Mouse (Mus musculus): Measurements from ENCODE around the gene Snrnp25.
"Not testable (repeated sequence)": the region's sequence is repeated elsewhere in the genome, so short reads cannot be mapped to it uniquely, and the experiment has no call there.

Snrnp25 gene

DNA sequence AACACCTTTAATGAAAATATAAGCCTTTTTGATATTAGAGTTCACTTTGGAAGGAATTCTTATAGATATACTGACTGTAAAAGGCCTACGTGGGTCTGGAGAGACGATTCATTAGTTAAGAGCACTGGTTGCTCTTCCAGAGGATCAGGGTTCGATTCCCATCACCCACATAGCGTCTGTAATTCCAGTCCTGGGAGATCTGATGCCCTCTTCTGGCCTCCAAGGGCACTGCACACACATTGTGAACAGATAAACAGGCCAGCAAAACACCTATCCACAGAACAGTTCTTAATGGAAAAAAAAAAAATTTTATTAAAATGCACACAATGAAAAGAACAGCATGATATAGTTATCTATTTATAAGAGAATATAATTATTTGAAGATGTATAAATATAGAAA, 18.0 kb upstream of the Snrnp25 start:
- Histone ChIP-seq H3K27me3 (ENCODE audit: control insufficient read depth, insufficient read depth, low read length, poor library complexity, severe bottlenecking) (no peaks in the 10 kb centered on the region), H3K36me3 (ENCODE audit: control insufficient read depth, insufficient read depth, low read length, poor library complexity, severe bottlenecking) (no peaks in the 10 kb centered on the region; the same call in 1 of the 2 replicates)
- DNase-seq (ENCODE audit: low read depth, low spot score) = no peak

DNA sequence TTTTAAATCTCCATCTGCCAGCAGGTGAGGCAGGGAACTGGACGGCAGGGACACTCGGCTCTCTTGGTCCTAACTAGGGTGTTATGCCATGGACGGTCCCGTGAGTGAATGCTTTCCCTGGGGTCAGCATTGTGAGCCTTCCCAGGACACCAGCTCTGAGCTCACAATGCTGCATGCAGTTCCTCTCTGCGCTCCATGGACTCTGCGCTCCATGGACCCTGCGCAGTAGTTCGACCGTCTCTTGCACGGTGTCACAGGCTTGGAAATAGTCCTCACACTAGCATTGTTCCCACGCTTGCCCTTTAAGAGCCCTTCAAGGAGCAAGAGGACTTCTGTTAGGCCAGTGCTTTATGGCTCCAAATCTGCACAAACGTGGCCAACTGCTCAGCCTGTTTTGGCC, 16.3 kb upstream of the Snrnp25 start:
- H3K36me3 ChIP-seq (ENCODE audit: control insufficient read depth, insufficient read depth, low read length, poor library complexity, severe bottlenecking) = no peaks in the 10 kb centered on the region; the same call in 1 of the 2 replicates
- no peak for DNase-seq (ENCODE audit: low read depth, low spot score)
- H3K27me3 ChIP-seq (ENCODE audit: control insufficient read depth, insufficient read depth, low read length, poor library complexity, severe bottlenecking) = no peaks in the 10 kb centered on the region

DNA sequence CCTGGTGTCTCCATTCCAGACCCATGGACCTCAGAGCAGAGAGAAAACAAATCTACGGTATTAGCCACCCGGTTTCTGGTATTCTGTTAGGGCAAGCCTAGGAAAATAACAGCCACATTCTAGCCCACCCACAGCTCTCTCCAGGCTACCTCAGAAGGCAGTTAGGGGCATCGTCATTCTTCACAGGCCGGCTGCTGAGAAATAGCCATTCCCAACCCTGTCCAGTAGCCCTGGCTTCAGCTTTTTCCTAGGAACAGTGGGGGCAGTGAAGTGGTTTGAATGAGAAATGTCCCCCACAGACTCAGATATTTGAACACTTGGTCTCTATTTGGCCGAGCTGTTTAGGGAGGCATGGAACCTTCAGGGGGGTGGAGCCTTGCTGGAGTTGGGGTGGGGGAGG, 15.8 kb upstream of the Snrnp25 start:
- no peaks in the 10 kb centered on the region for H3K27me3 ChIP-seq (ENCODE audit: control insufficient read depth, insufficient read depth, low read length, poor library complexity, severe bottlenecking)
- no peak for DNase-seq (ENCODE audit: low read depth, low spot score)
- no peaks in the 10 kb centered on the region; the same call in 1 of the 2 replicates for H3K36me3 ChIP-seq (ENCODE audit: control insufficient read depth, insufficient read depth, low read length, poor library complexity, severe bottlenecking)

DNA sequence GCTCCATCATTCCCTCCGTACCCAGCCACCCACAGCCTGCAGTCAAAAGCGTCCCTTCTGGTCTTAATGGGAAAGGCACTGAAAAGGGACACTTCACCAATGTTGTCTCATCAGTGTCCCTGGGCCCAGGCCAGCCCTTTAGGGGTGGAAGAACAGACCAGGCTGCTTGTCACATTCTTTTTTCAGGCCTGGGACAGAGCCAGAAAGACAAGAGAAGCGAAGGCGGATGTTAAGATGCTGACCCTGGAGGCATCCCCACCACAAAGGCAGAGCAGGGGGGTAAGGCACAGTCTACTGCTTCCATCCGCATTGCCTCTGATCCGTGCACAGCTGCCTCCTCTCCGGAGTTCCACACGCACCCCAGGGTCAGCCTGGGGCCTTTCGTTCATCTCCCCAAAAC, 15.1 kb upstream of the Snrnp25 start:
- no peak for DNase-seq (ENCODE audit: low read depth, low spot score)

DNA sequence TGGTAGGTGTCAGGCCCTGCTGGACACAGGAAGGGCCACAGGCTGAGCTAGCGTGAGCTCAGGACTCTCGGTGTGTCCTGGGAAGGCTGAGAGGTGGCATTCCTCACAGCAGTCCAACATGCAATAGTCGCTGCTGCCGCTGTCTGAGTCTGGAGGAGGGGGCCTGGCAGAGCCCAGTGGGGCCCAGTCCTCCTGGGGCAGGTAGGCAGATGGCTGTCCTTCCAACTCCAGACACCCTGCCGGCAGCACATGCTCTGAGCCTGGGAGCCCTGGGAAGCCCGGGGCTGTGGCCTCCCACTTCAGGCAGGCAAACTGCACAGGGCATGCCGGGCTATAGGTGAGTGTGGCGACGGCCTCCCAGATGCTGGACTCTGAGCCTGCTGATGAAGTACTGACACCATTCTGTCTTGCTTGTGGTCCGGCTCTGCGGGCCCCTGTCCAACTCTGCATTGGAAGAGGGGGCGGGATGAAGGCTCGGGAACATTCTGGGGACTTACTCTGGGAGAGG, 14.6 kb upstream of the Snrnp25 start:
- H3K36me3 ChIP-seq (ENCODE audit: control insufficient read depth, insufficient read depth, low read length, poor library complexity, severe bottlenecking) = no peaks in the 10 kb centered on the region; the same call in 1 of the 2 replicates
- no peak for DNase-seq (ENCODE audit: low read depth, low spot score)
- H3K27me3 ChIP-seq (ENCODE audit: control insufficient read depth, insufficient read depth, low read length, poor library complexity, severe bottlenecking) = no peaks in the 10 kb centered on the region

More for the DNA sequence above, 15.1 kb upstream of the Snrnp25 start:
- Histone ChIP-seq H3K27me3 (ENCODE audit: control insufficient read depth, insufficient read depth, low read length, poor library complexity, severe bottlenecking) (no peaks in the 10 kb centered on the region), H3K36me3 (ENCODE audit: control insufficient read depth, insufficient read depth, low read length, poor library complexity, severe bottlenecking) (no peaks in the 10 kb centered on the region; the same call in 1 of the 2 replicates)

DNA sequence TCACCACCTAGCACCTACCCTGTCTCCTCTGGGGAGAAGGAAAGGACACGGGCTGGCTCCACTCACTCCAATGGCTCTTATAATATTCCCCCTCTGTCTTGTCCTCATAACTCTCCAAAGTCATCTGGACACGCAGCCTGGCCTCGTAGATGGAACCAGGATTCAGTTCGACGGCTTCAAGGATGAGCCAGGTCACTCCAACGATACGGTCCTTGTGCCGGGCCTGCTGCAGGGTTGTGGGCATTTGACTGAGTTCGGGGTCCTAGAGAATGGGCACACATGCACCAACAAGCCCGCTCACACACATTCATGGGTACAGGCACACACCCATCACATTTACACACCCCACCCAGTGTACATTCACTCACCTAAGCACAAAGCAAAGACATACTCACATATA, 12.1 kb upstream of the Snrnp25 start:
- Histone ChIP-seq H3K36me3 (ENCODE audit: control insufficient read depth, insufficient read depth, low read length, poor library complexity, severe bottlenecking) (no peaks in the 10 kb centered on the region; the same call in 1 of the 2 replicates), H3K27me3 (ENCODE audit: control insufficient read depth, insufficient read depth, low read length, poor library complexity, severe bottlenecking) (no peaks in the 10 kb centered on the region)
- no peak for DNase-seq (ENCODE audit: low read depth, low spot score)

DNA sequence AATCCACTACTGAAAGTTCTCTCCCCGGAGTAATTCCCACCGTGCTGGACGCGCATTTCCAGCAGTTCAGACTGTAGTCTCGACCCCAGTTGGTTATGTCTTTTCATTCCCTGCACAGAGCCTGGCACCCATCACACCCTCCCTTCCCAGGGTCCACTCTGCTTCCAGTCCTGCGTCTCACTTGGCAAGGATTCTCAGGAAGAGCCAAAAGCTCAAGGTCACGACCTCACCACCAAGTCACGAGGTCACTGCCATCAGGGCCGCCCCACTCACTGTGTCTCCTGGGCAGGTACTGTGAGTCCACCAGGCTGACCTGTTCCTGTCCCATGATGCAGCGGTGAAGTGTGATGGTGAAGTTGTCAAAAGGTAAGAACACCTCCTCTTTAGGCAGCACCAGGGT, 11.1 kb upstream of the Snrnp25 start:
- Histone ChIP-seq H3K36me3 (ENCODE audit: control insufficient read depth, insufficient read depth, low read length, poor library complexity, severe bottlenecking) (no peaks in the 10 kb centered on the region; the same call in 1 of the 2 replicates), H3K27me3 (ENCODE audit: control insufficient read depth, insufficient read depth, low read length, poor library complexity, severe bottlenecking) (no peaks in the 10 kb centered on the region)
- DNase-seq (ENCODE audit: low read depth, low spot score) = no peak

DNA sequence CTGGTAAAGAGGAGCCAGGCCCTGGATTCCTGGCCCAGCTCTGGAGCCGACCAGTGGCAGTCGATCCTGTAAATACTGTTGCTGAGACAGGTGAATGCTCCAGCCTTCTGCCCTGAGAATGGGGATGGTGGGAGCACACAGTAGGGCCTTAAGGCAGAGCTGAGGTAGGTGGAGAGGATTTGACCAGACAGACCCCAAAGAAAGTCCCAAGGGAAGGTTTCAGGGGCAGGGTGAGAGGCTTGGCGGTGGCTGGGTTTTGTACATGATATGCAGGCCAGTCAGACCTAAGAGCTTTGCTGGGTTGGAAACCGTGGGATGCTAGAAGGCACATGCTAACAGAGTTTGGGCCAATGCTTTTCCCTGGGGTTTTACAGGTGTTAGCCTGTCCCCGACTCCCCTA, 10.6 kb upstream of the Snrnp25 start:
- H3K27me3 ChIP-seq (ENCODE audit: control insufficient read depth, insufficient read depth, low read length, poor library complexity, severe bottlenecking) = no peaks in the 10 kb centered on the region
- DNase-seq (ENCODE audit: low read depth, low spot score) = no peak
- H3K36me3 ChIP-seq (ENCODE audit: control insufficient read depth, insufficient read depth, low read length, poor library complexity, severe bottlenecking) = no peaks in the 10 kb centered on the region; the same call in 1 of the 2 replicates

DNA sequence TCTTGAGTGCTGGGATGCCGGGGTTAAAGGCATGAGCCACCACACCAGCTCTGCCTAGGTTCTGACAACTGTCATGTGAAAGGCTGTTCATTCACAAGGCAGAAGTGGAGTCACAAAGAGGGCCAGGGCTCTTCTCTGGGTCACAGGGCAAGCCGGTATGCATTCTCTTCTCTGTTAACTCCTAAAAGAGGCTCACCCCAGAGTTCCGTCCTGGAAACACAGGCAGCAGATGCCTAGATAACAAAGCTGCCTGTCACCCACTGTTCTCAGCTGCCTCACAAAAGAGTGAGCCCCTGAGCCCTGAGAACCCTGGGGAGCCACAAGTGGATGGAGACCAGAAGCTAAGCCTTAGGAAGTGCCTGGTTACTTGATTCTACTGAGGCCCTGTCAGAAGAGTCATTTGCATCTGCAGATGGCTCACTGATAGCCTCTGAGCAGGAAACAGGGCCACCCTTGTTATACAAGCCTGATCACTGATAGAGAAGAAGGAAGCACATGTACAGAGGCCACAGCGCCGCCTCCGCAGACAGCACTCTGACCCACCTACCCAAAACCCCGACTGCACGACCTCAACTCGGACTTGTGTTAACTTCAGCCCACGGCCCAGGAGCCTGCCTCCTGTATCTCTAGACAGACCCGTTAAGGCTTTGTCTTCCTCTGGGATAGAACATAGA, 9.2 kb upstream of the Snrnp25 start:
- H3K36me3 ChIP-seq (ENCODE audit: control insufficient read depth, insufficient read depth, low read length, poor library complexity, severe bottlenecking) = no peaks in the 10 kb centered on the region
- DNase-seq (ENCODE audit: low read depth, low spot score) = peak; percentile 40
- no peaks in the 10 kb centered on the region for H3K27me3 ChIP-seq (ENCODE audit: control insufficient read depth, insufficient read depth, low read length, poor library complexity, severe bottlenecking)

DNA sequence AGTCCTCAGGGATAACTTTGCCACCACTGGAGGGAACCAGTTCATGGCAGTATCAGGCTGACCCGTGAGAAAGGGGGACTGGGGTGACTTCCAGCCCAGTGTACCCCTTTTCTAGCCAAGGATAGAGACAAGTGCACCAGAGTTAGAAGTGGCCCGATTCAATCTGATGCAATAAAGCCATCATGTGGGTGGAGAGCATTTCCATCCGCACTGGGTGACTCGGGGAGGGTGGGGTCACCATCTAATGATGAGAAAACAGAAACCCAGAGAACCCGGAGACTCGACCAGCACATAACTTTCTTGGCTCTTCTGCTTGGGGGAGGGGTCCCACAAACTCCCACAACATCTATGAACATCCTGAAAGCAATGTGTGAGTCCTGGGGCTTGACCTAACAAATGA, 8.5 kb upstream of the Snrnp25 start:
- Histone ChIP-seq H3K27me3 (ENCODE audit: control insufficient read depth, insufficient read depth, low read length, poor library complexity, severe bottlenecking) (no peaks in the 10 kb centered on the region), H3K36me3 (ENCODE audit: control insufficient read depth, insufficient read depth, low read length, poor library complexity, severe bottlenecking) (no peaks in the 10 kb centered on the region)
- no peak for DNase-seq (ENCODE audit: low read depth, low spot score)

DNA sequence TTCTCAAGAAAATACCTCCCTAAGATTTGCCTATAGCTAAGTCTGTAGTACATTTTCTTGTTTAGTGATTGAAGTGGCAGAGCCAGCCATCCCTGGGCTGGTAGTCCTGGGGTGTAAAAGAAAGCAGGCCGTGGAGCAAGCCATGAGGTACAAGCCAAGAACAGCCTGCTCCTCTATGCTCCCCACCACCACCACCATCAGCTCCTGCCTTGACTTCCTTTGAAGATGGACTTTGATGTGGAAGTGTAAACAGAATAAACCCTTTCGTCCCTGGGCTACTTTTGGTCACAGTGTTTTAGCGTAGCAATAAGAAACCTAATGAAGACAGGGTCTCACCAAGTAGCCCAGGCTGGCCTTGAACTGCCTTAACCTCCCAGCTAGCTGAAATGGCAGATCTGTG, 7.4 kb upstream of the Snrnp25 start:
- DNase-seq (ENCODE audit: low read depth, low spot score) = no peak
- no peaks in the 10 kb centered on the region for H3K36me3 ChIP-seq (ENCODE audit: control insufficient read depth, insufficient read depth, low read length, poor library complexity, severe bottlenecking)

DNA sequence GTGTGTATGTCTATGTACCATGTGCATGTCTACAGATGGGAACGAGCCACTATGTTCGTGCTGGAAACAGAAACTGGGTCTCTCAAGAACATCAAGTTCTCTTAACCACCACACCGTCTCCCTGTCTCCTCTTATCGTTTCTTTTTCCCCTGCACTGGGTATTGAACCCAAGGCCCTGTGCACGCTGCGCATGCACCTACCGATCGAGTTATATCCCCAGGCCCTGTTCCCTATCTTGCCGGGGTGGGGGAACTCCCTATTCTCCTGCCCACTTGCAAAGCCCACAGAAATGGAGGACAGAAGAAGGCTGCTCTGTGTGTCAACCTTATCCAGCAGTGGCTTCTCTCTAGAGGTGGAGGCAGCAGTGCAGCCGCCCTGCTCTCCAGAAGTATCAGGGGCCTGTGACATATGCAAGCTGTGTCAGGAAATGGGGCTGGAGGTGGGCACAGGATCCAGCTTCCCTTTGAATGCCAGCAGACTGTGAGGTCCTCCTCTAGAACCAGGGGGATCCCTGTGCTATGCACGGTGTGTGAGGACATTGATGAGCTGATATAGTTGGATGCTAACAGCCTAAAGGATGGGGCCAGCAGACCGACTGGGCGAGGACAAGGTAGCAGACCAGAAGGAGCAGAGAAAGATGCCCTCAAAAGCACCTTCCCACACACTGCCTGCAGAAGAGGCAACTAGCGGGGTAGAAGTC, 6.8 kb upstream of the Snrnp25 start:
- Histone ChIP-seq H3K27me3 (ENCODE audit: control insufficient read depth, insufficient read depth, low read length, poor library complexity, severe bottlenecking) (no peaks in the 10 kb centered on the region), H3K36me3 (ENCODE audit: control insufficient read depth, insufficient read depth, low read length, poor library complexity, severe bottlenecking) (no peaks in the 10 kb centered on the region)
- DNase-seq (ENCODE audit: low read depth, low spot score) = no peak

More for the DNA sequence above, 7.4 kb upstream of the Snrnp25 start:
- H3K27me3 ChIP-seq (ENCODE audit: control insufficient read depth, insufficient read depth, low read length, poor library complexity, severe bottlenecking) = no peaks in the 10 kb centered on the region

DNA sequence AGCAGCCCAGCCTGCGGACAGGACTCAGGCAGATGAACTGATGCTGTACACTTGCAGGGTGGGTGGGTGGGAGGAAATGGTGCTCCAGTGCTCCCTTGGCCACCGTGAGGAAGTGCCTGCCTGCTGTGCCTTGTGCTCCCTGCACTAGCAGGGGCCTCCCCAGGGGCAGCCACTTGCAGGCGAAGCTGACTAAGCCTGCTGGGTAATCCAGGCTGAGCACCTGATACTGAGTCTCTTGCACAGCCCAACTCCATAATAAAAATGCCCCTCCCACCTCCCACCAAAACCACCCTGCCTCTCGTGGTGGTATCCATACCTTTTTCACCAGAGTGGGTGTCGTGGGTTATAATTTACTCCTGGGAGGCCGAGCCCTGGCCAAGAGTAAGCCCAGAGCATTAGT, 6.0 kb upstream of the Snrnp25 start:
- Histone ChIP-seq H3K36me3 (ENCODE audit: control insufficient read depth, insufficient read depth, low read length, poor library complexity, severe bottlenecking) (no peaks in the 10 kb centered on the region), H3K27me3 (ENCODE audit: control insufficient read depth, insufficient read depth, low read length, poor library complexity, severe bottlenecking) (no peaks in the 10 kb centered on the region)
- DNase-seq (ENCODE audit: low read depth, low spot score) = no peak

DNA sequence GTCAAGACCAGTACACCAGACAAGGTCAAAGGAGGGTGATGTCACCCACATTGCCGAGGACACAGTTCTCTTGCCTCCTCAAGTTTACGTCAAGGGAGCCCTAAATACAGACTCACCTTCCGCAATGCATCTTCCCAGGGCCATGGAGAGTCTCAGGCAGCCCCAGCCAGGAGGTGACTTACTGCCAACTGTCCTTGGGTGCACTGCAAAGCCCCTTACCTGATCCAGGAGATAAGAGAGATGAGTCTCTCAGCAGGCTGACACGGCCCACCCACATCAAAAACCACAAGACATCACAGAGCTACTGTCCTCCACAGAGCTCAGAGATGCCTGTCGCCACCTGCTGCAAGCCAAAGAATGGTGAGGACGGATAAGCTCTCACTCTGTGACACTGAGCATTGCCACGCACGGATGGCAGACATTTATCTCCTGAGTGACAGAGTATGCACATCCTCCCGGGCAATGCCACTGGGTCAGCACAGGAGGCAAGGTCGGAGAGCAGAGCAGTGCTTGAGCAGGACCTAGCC, 5.1 kb upstream of the Snrnp25 start, which contains the start of gene Il9r:
TSS of gene Il9r (minus strand) at position 205 of the 527 bp plus-strand sequence.
- peak; percentile 33 for DNase-seq (ENCODE audit: low read depth, low spot score)
- Histone ChIP-seq H3K27me3 (ENCODE audit: control insufficient read depth, insufficient read depth, low read length, poor library complexity, severe bottlenecking) (no peaks in the 10 kb centered on the region), H3K36me3 (ENCODE audit: control insufficient read depth, insufficient read depth, low read length, poor library complexity, severe bottlenecking) (no peaks in the 10 kb centered on the region)

DNA sequence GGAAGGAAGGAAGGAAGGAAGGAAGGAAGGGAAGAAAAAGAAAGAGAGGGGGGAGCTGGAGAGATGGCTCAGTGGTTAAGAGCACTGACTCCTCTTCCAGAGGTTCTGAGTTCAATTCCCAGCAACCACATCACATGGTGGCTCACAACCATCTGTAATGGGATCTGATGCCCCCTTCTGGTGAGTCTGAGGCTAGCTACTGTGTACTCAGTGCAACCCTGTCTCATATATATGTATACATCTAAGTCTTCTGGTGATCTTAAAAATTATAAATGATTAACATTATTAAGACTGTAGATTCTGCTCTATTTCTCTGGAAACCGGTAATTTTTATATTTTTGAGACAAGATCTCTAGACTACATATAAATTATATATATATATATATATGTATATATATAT, 4.2 kb upstream of the Snrnp25 start:
- peak; percentile 31 for DNase-seq (ENCODE audit: low read depth, low spot score)
- not testable (repeated sequence) for H3K27me3 ChIP-seq (ENCODE audit: control insufficient read depth, insufficient read depth, low read length, poor library complexity, severe bottlenecking); H3K36me3 ChIP-seq (ENCODE audit: control insufficient read depth, insufficient read depth, low read length, poor library complexity, severe bottlenecking)
